Mouse (Mus musculus) stomach, embryonic 16.5 days (tissue): ENCODE results near the gene Slain2. TPM values are rescaled to one million over a fixed set of nuclear protein-coding genes. Genes with fewer than 3 reads are reported as not detected.

Source experiments
- ATAC-seq: fragments of 200-750 bp; cut with Nextera tagmentation; 2 replicates; pipeline ENCODE4 v1.8.0; 2017; ENCODE audit warnings: moderate number of reproducible peaks, moderate TSS enrichment; ENCODE audit not compliant: insufficient read depth, low FRiP score
- H3K27ac ChIP-seq: fragments of 300-500 bp; sonication (generic); 2 replicates; pipeline ENCODE4 v1.5.1; 2014; ENCODE audit warnings: low read length
- H3K27me3 ChIP-seq: fragments of 300-500 bp; sonication (generic); 2 replicates; pipeline ENCODE4 v1.6.1; 2014; ENCODE audit warnings: low read length, control low read depth, mixed read lengths; ENCODE audit not compliant: control insufficient read depth, insufficient read depth
- H3K36me3 ChIP-seq: fragments of 300-500 bp; sonication (generic); 2 replicates; pipeline ENCODE4 v1.6.1; 2014; ENCODE audit warnings: low read length; ENCODE audit not compliant: control insufficient read depth, insufficient read depth
- H3K4me1 ChIP-seq: fragments of 300-500 bp; sonication (generic); 2 replicates; pipeline ENCODE4 v1.6.1; 2014; ENCODE audit warnings: low read length, control low read depth, mixed read lengths; ENCODE audit not compliant: control insufficient read depth, insufficient read depth
- H3K4me2 ChIP-seq: fragments of 300-500 bp; sonication (generic); 2 replicates; pipeline ENCODE4 v1.6.1; 2014; ENCODE audit warnings: low read depth, low read length, mixed read lengths
- H3K4me3 ChIP-seq: fragments of 300-500 bp; sonication (generic); replicated peaks from 2 replicates; pipeline ENCODE4 v1.5.1; 2014; ENCODE audit warnings: mild to moderate bottlenecking, low read length
- H3K9ac ChIP-seq: fragments of 300-500 bp; sonication (generic); 2 replicates; pipeline ENCODE4 v1.6.1; 2014; ENCODE audit warnings: low read length
- H3K9me3 ChIP-seq: fragments of 300-500 bp; sonication (generic); replicated peaks from 2 replicates; pipeline ENCODE4 v1.6.1; 2016; ENCODE audit warnings: low read length, control low read depth; ENCODE audit not compliant: control insufficient read depth
- WGBS: fragments of 180-500 bp; shearing (Covaris S2); extraction: QIAGEN DNeasy Blood & Tissue Kit; methylation state at CpG from one replicate; pipeline ENCODE4 v1.1.7; 2014; 5-methylcytosine and 5-hydroxymethylcytosine counted together
- polyA plus RNA-seq: library from polyadenylated mRNA; unstranded; fragments of >200 nt; fragmentation: Nextera tagmentation; extraction: Ambion mirVana; gene quantifications from 2 replicates; pipeline ENCODE4 v1.2.1, GENCODE M21; 2015

The Slain2 gene
- polyA plus RNA-seq, 1 experiment from 2014 or later: 11.6 TPM

- Histone ChIP-seq H3K4me3 (no peak overlapping the region), H3K27ac (no peak overlapping the region), H3K9ac (no peak overlapping the region), H3K36me3 (no peaks in the 10 kb centered on the region), H3K27me3 (no peaks in the 10 kb centered on the region), H3K4me1 (no peaks in the 10 kb centered on the region; the same call in 1 of the 2 replicates), H3K9me3 (no peaks in the 10 kb centered on the region), H3K4me2 (no peak overlapping the region)
- 31% methylated on average over 5 of the region's 5 CpGs for WGBS
- no peak for ATAC-seq
These were observed 34.4 kb upstream of the Slain2 start for GRCm38 (mm10) chr5:72879736-72880135.

- Histone ChIP-seq H3K36me3 (no peaks in the 10 kb centered on the region), H3K4me2 (no peak overlapping the region), H3K4me3 (no peak overlapping the region), H3K9ac (no peak overlapping the region), H3K9me3 (no peaks in the 10 kb centered on the region), H3K27me3 (no peaks in the 10 kb centered on the region), H3K27ac (no peak overlapping the region), H3K4me1 (no peaks in the 10 kb centered on the region)
- WGBS: 49% methylated on average over 12 of the region's 12 CpGs
- no peak for ATAC-seq
These were observed 32.2 kb upstream of the Slain2 start for GRCm38 (mm10) chr5:72881748-72882411.

GRCm38 (mm10) chr5:72882412-72882765, 31.7 kb upstream of the Slain2 start:
- no peak overlapping the region for H3K9ac ChIP-seq
- no peak overlapping the region for H3K4me3 ChIP-seq
- H3K27me3 ChIP-seq: no peaks in the 10 kb centered on the region
- H3K4me1 ChIP-seq: 0 out of 2 replicates have a peak, but pooled peaks cover under 1% of the 10 kb centered on the region
- H3K4me2 ChIP-seq: no peak overlapping the region
- H3K9me3 ChIP-seq: no peaks in the 10 kb centered on the region
- 60% methylated on average over 2 of the region's 2 CpGs for WGBS
- peak; percentile 44; the same call in 1 of the 2 replicates for ATAC-seq
- H3K36me3 ChIP-seq: no peaks in the 10 kb centered on the region
- H3K27ac ChIP-seq: no peak overlapping the region

GRCm38 (mm10) chr5:72883706-72884105, 30.4 kb upstream of the Slain2 start:
- no peak overlapping the region for H3K4me3 ChIP-seq
- no peaks in the 10 kb centered on the region for H3K36me3 ChIP-seq
- no peak overlapping the region for H3K27ac ChIP-seq
- no peak overlapping the region for H3K4me2 ChIP-seq
- H3K4me1 ChIP-seq: 0 out of 2 replicates have a peak, but pooled peaks cover 3% of the 10 kb centered on the region
- no peaks in the 10 kb centered on the region for H3K27me3 ChIP-seq
- H3K9me3 ChIP-seq: no peaks in the 10 kb centered on the region
- 41% methylated on average over 3 of the region's 3 CpGs for WGBS
- no peak for ATAC-seq
- no peak overlapping the region for H3K9ac ChIP-seq

- WGBS: 60% methylated on average over 18 of the region's 19 CpGs
- Histone ChIP-seq H3K9me3 (no peaks in the 10 kb centered on the region), H3K9ac (no peak overlapping the region), H3K4me1 (0 out of 2 replicates have a peak, but pooled peaks cover 3% of the 10 kb centered on the region), H3K4me3 (no peak overlapping the region), H3K4me2 (no peak overlapping the region), H3K27me3 (no peaks in the 10 kb centered on the region), H3K27ac (0 out of 2 replicates have a peak overlapping the region, but pooled peaks have one; percentile 24), H3K36me3 (no peaks in the 10 kb centered on the region)
- ATAC-seq: peak; percentile 40; the same call in 1 of the 2 replicates
These were observed 27.5 kb upstream of the Slain2 start for GRCm38 (mm10) chr5:72886458-72887222.

GRCm38 (mm10) chr5:72888260-72888659, 25.8 kb upstream of the Slain2 start:
- H3K9me3 ChIP-seq: no peaks in the 10 kb centered on the region
- no peak for ATAC-seq
- no peak overlapping the region for H3K27ac ChIP-seq
- H3K4me1 ChIP-seq: 0 out of 2 replicates have a peak, but pooled peaks cover 3% of the 10 kb centered on the region
- H3K27me3 ChIP-seq: no peaks in the 10 kb centered on the region
- H3K4me3 ChIP-seq: no peak overlapping the region
- 92% methylated on average over 7 of the region's 7 CpGs for WGBS
- no peak overlapping the region for H3K9ac ChIP-seq
- no peak overlapping the region for H3K4me2 ChIP-seq
- no peaks in the 10 kb centered on the region for H3K36me3 ChIP-seq

- Histone ChIP-seq H3K4me2 (peak overlapping the region; percentile 29; the same call in 1 of the 2 replicates), H3K27me3 (no peaks in the 10 kb centered on the region), H3K27ac (no peak overlapping the region), H3K36me3 (no peaks in the 10 kb centered on the region), H3K9ac (0 out of 2 replicates have a peak overlapping the region, but pooled peaks have one; percentile 46), H3K4me1 (0 out of 2 replicates have a peak, but pooled peaks cover 3% of the 10 kb centered on the region), H3K4me3 (no peak overlapping the region), H3K9me3 (no peaks in the 10 kb centered on the region)
- peak; percentile 29; the same call in 1 of the 2 replicates for ATAC-seq
- WGBS: 3% methylated on average over 12 of the region's 12 CpGs
These were observed 22.6 kb upstream of the Slain2 start for GRCm38 (mm10) chr5:72891534-72891933.

- H3K27ac ChIP-seq: no peak overlapping the region
- 57% methylated on average over 5 of the region's 5 CpGs for WGBS
- H3K4me1 ChIP-seq: no peaks in the 10 kb centered on the region; the same call in 1 of the 2 replicates
- H3K27me3 ChIP-seq: no peaks in the 10 kb centered on the region
- no peaks in the 10 kb centered on the region for H3K36me3 ChIP-seq
- no peaks in the 10 kb centered on the region for H3K9me3 ChIP-seq
- no peak overlapping the region for H3K4me3 ChIP-seq
- ATAC-seq: no peak
- H3K4me2 ChIP-seq: no peak overlapping the region
- H3K9ac ChIP-seq: no peak overlapping the region
These were observed 20.1 kb upstream of the Slain2 start for GRCm38 (mm10) chr5:72893987-72894386.

GRCm38 (mm10) chr5:72895261-72895660, 18.8 kb upstream of the Slain2 start:
- Histone ChIP-seq H3K36me3 (no peaks in the 10 kb centered on the region), H3K9ac (no peak overlapping the region), H3K27me3 (no peaks in the 10 kb centered on the region), H3K4me1 (no peaks in the 10 kb centered on the region; the same call in 1 of the 2 replicates), H3K9me3 (no peaks in the 10 kb centered on the region), H3K27ac (no peak overlapping the region), H3K4me2 (no peak overlapping the region), H3K4me3 (no peak overlapping the region)
- no peak for ATAC-seq
- WGBS: 85% methylated on average over 11 of the region's 11 CpGs
